Mouse (Mus musculus): ENCODE measurements around the gene Gm10309.

Gm10309 gene

GRCm38 (mm10) chr17:86476674-86477073 lies 28.4 kb downstream of the Gm10309 start:
- no peak for DNase-seq (ENCODE audit: low read depth, low spot score)

- DNase-seq (ENCODE audit: low read depth, low spot score), result peak; percentile 82
Observed at GRCm38 (mm10) chr17:86471684-86472083, 33.3 kb downstream of the Gm10309 start.

GRCm38 (mm10) chr17:86470160-86470559 lies 34.9 kb downstream of the Gm10309 start:
- no peak for DNase-seq (ENCODE audit: low read depth, low spot score)

- no peak for DNase-seq (ENCODE audit: low read depth, low spot score)
Observed at GRCm38 (mm10) chr17:86467967-86468366, 37.1 kb downstream of the Gm10309 start.

GRCm38 (mm10) chr17:86467291-86467898 lies 37.6 kb downstream of the Gm10309 start:
- DNase-seq (ENCODE audit: low read depth, low spot score), result no peak

- DNase-seq (ENCODE audit: low read depth, low spot score), result no peak
Observed at GRCm38 (mm10) chr17:86466871-86467270, 38.2 kb downstream of the Gm10309 start.

GRCm38 (mm10) chr17:86466412-86466811 lies 38.6 kb downstream of the Gm10309 start:
- no peak for DNase-seq (ENCODE audit: low read depth, low spot score)

- DNase-seq (ENCODE audit: low read depth, low spot score), result no peak
Observed at GRCm38 (mm10) chr17:86465865-86466264, 39.2 kb downstream of the Gm10309 start.

- peak; percentile 15 for DNase-seq (ENCODE audit: low read depth, low spot score)
Observed at GRCm38 (mm10) chr17:86464689-86465363, 40.2 kb downstream of the Gm10309 start.

- DNase-seq (ENCODE audit: low read depth, low spot score), result no peak
Observed at GRCm38 (mm10) chr17:86464197-86464596, 40.8 kb downstream of the Gm10309 start.

GRCm38 (mm10) chr17:86463369-86463768 lies 41.7 kb downstream of the Gm10309 start:
- no peak for DNase-seq (ENCODE audit: low read depth, low spot score)

- peak; percentile 67 for DNase-seq (ENCODE audit: low read depth, low spot score)
Observed at GRCm38 (mm10) chr17:86460645-86461430, 44.2 kb downstream of the Gm10309 start.

GRCm38 (mm10) chr17:86458302-86458980 lies 46.6 kb downstream of the Gm10309 start:
- peak; percentile 19 for DNase-seq (ENCODE audit: low read depth, low spot score)

GRCm38 (mm10) chr17:86456512-86456911 lies 48.5 kb downstream of the Gm10309 start:
- no peak for DNase-seq (ENCODE audit: low read depth, low spot score)

GRCm38 (mm10) chr17:86454351-86454706 lies 50.7 kb downstream of the Gm10309 start:
- DNase-seq (ENCODE audit: low read depth, low spot score), result no peak

- no peak for DNase-seq (ENCODE audit: low read depth, low spot score)
Observed at GRCm38 (mm10) chr17:86453673-86454350, 51.2 kb downstream of the Gm10309 start.

GRCm38 (mm10) chr17:86452934-86453333 lies 52.1 kb downstream of the Gm10309 start:
- no peak for DNase-seq (ENCODE audit: low read depth, low spot score)
